Comparison of ENCODE assay signal across 26 mouse cellular contexts in genomic region chrX:159058931-159059330, GRCm38 (mm10).
"Had no signal": no experiment of that assay in that cellular context is flagged by ENCODE, and none has a peak within 500 bp of the region (broad histone marks: within the 10 kb centered on the region; RNA-seq: fewer than 3 reads in every experiment).

No protein-coding gene starts in this region.

- ATAC-seq: hindbrain, embryonic 16.5 days; inflammation-experienced regulatory T-cells, adult 6 months; intestine, embryonic 15.5 days; intestine, postnatal 0 days; liver, embryonic 12.5 days had no signal

- H3K4me3 ChIP-seq: gastrocnemius, adult 2 months; heart, adult 2 months; heart, embryonic 12.5 days; hindbrain, embryonic 10.5 days; hindbrain, embryonic 12.5 days; intestine, embryonic 15.5 days; limb, embryonic 13.5 days; limb, embryonic 15.5 days; liver, embryonic 12.5 days had no signal

- H3K4me1 ChIP-seq: heart, embryonic 12.5 days; hindbrain, embryonic 10.5 days; hindbrain, embryonic 12.5 days; intestine, embryonic 15.5 days; limb, embryonic 13.5 days; limb, embryonic 15.5 days; liver, embryonic 12.5 days had no signal

- DNase-seq: gastrocnemius, adult 2 months; gastrocnemius, postnatal 14 days; gastrocnemius, postnatal 36 days; heart, adult 11 months; heart, adult 2 months; heart, postnatal 10 days; heart, postnatal 4 days; kidney, adult 18-20 months; kidney, adult 8-10 months; kidney, postnatal 10 days; kidney, postnatal 25 days; layer of hippocampus, adult 9-11 months; layer of hippocampus, postnatal 36 days; left cerebral cortex, postnatal 4 days had no signal

- H3K36me3 ChIP-seq: heart, embryonic 12.5 days; hindbrain, embryonic 10.5 days; hindbrain, embryonic 12.5 days; intestine, embryonic 15.5 days; limb, embryonic 13.5 days; limb, embryonic 15.5 days; liver, embryonic 12.5 days had no signal

- H3K27ac ChIP-seq: gastrocnemius, adult 2 months; heart, adult 2 months; hindbrain, embryonic 10.5 days; hindbrain, embryonic 12.5 days; hindbrain, embryonic 14.5 days; intestine, embryonic 15.5 days; limb, embryonic 13.5 days; limb, embryonic 15.5 days; liver, embryonic 12.5 days; liver, embryonic 14.5 days had no signal

- H3K27me3 ChIP-seq: heart, embryonic 12.5 days; hindbrain, embryonic 12.5 days; intestine, embryonic 15.5 days; liver, embryonic 12.5 days had no signal

- H3K4me2 ChIP-seq: heart, embryonic 12.5 days; hindbrain, embryonic 12.5 days; hindbrain, embryonic 14.5 days; intestine, embryonic 15.5 days; limb, embryonic 13.5 days; limb, embryonic 15.5 days; liver, embryonic 12.5 days had no signal

- H3K9ac ChIP-seq: heart, embryonic 12.5 days; hindbrain, embryonic 12.5 days; hindbrain, embryonic 14.5 days; intestine, embryonic 15.5 days; limb, embryonic 13.5 days; limb, embryonic 15.5 days; liver, embryonic 12.5 days; liver, embryonic 14.5 days had no signal

- H3K9me3 ChIP-seq: heart, embryonic 12.5 days; hindbrain, embryonic 10.5 days; hindbrain, embryonic 12.5 days; intestine, embryonic 15.5 days; limb, embryonic 13.5 days; limb, embryonic 15.5 days; liver, embryonic 12.5 days had no signal
